Mouse (Mus musculus): ENCODE measurements around the gene Dnah10.

The Dnah10 gene

GRCm38 (mm10) chr5:124868981-124869380, 144.1 kb downstream of the Dnah10 start:
- peak; percentile 38 to 68 for DNase-seq (ENCODE audit: low spot score in 2 of 2)

GRCm38 (mm10) chr5:124872033-124872432, 147.1 kb downstream of the Dnah10 start:
- no peak for DNase-seq (ENCODE audit: low spot score in 2 of 2)

GRCm38 (mm10) chr5:124873096-124873495, 148.2 kb downstream of the Dnah10 start:
- DNase-seq (ENCODE audit: low spot score in 2 of 2): no peak

GRCm38 (mm10) chr5:124873890-124874601, 149.2 kb downstream of the Dnah10 start:
- DNase-seq (ENCODE audit: low spot score in 2 of 2): no peak

- DNase-seq (ENCODE audit: low spot score in 2 of 2): no peak
Measured at GRCm38 (mm10) chr5:124879251-124879650, 154.4 kb downstream of the Dnah10 start.

GRCm38 (mm10) chr5:124879801-124880200, 154.9 kb downstream of the Dnah10 start:
- no peak for DNase-seq (ENCODE audit: low spot score in 2 of 2)

- peak in 1 of 2 experiments; percentile 40 for DNase-seq (ENCODE audit: low spot score in 2 of 2)
Measured at GRCm38 (mm10) chr5:124883877-124884276, 159.0 kb downstream of the Dnah10 start.
